Mouse (Mus musculus) liver, embryonic 14.5 days (tissue): ENCODE measurements at regions not wholly inside any gene's neighbourhood (a gene's known extent, or its start where the extent isn't known, plus 50 kb on each side); places are given as distances from the start of the nearest gene placed in this dataset.

Experiments
- CTCF ChIP-seq: IDR thresholded peaks from 2 replicates; pipeline ENCODE4 v1.5.1; 2016; ENCODE audit warnings: antibody characterized with exemption, low read depth, control low read depth
- EP300 ChIP-seq: IDR thresholded peaks from 2 replicates; pipeline ENCODE4 v1.6.1; 2016; ENCODE audit warnings: antibody characterized with exemption, low read depth

DNA sequence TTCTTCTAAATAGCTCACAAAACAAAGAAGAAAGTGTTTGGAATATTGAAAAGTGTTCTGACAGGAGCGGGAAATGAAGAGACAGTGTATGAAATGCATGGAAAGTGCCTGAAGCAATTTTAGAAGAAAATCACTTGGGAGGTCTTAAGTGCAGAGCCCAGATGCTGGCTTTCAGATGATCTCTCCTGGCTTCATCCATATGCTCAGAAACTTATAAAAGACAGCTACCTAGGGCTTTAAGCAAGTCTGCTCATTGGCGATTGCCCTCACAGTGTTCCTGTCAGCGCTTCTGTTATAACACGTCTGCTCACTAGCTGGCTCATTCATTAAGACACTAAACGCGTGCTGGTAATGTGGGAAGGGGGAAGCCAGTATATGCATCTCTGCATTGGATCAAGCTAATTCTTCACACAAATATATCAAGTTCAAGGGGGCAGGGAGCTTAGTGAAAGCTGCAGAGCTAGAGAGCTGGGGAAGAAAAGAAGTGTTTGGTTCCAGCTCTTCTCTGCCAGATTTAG lies 80.6 kb downstream of the Bod1 start:
- TF ChIP-seq CTCF (no peak), EP300 (no peak)
